Mouse (Mus musculus) hindbrain, embryonic 14.5 days (tissue): Measurements from ENCODE around the gene Zfp827. TPM values are rescaled to one million over a fixed set of nuclear protein-coding genes. Genes with fewer than 3 reads are reported as not detected.

ENCODE experiments used
- ATAC-seq: fragments of 200-750 bp; cut with Nextera tagmentation; 2 replicates; pipeline ENCODE4 v1.8.0; 2017; ENCODE audit warnings: moderate number of reproducible peaks, mild to moderate bottlenecking, moderate TSS enrichment, moderate library complexity; ENCODE audit not compliant: low FRiP score
- DNase-seq: peaks from one replicate; pipeline ENCODE4 v3.0.0-alpha.2; 2015; ENCODE audit warnings: low spot score
- H3K27ac ChIP-seq: fragments of 300-500 bp; sonication (generic); 2 replicates; pipeline ENCODE4 v1.5.1; 2014; ENCODE audit warnings: mild to moderate bottlenecking, moderate library complexity
- H3K27me3 ChIP-seq: fragments of 300-500 bp; sonication (generic); 2 replicates; pipeline ENCODE4 v1.6.1; 2014; ENCODE audit warnings: mild to moderate bottlenecking, low read length, mixed read lengths; ENCODE audit not compliant: control insufficient read depth, insufficient read depth
- H3K36me3 ChIP-seq: fragments of 300-500 bp; sonication (generic); replicated peaks from 2 replicates; pipeline ENCODE4 v1.6.1; 2014; ENCODE audit not compliant: control insufficient read depth, insufficient read depth
- H3K4me1 ChIP-seq: fragments of 300-500 bp; sonication (generic); replicated peaks from 2 replicates; pipeline ENCODE4 v1.6.1; 2014; ENCODE audit warnings: antibody characterized with exemption, low read length, mixed read lengths; ENCODE audit not compliant: control insufficient read depth, insufficient read depth
- H3K4me2 ChIP-seq: fragments of 300-500 bp; sonication (generic); replicated peaks from 2 replicates; pipeline ENCODE4 v1.6.1; 2014; ENCODE audit warnings: mild to moderate bottlenecking, moderate library complexity
- H3K4me3 ChIP-seq: fragments of 300-500 bp; sonication (generic); replicated peaks from 2 replicates; pipeline ENCODE4 v1.5.1; 2014; ENCODE audit warnings: mild to moderate bottlenecking, low read length
- H3K9ac ChIP-seq: fragments of 300-500 bp; sonication (generic); 2 replicates; pipeline ENCODE4 v1.6.1; 2014
- H3K9me3 ChIP-seq: fragments of 300-500 bp; sonication (generic); 2 replicates; pipeline ENCODE4 v1.6.1; 2016; ENCODE audit warnings: low read length; ENCODE audit not compliant: control insufficient read depth
- WGBS: fragments of 180-500 bp; shearing (Covaris S2); extraction: QIAGEN DNeasy Blood & Tissue Kit; methylation state at CpG from one replicate; pipeline ENCODE4 v1.1.7; 2014; 5-methylcytosine and 5-hydroxymethylcytosine counted together
- polyA plus RNA-seq: library from polyadenylated mRNA; unstranded; fragments of >200 nt; fragmentation: Nextera tagmentation; extraction: Ambion mirVana; gene quantifications from 2 replicates; pipeline ENCODE4 v1.2.1, GENCODE M21; 2014

Zfp827 gene
- polyA plus RNA-seq, 1 experiment from 2014 or later = 15.5 TPM

DNA sequence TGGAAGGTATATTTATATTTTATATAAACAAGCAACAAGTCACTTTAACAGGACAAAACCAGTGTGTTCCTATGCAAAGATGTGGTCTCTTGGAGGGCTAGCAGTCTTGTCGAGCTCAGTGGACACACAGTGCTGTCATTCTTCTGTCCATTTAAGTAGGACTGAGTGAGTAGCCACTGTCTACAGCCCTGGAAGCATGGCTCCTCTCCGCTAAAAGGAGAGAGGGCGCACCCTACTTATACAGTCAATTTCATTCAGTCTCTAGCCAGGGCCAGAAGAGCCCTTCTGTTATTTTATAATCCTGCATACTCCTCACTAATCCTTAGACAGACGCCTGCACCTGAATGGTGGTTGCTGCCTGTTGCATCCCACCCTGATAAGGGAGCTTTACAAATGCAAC is 74.5 kb downstream of the Zfp827 start:
- Histone ChIP-seq H3K4me1 (no peaks in the 10 kb centered on the region; the same call in 1 of the 2 replicates), H3K4me2 (no peak overlapping the region), H3K27ac (no peak overlapping the region), H3K9ac (no peak overlapping the region), H3K4me3 (no peak overlapping the region), H3K36me3 (no peaks in the 10 kb centered on the region), H3K9me3 (no peaks in the 10 kb centered on the region), H3K27me3 (no peaks in the 10 kb centered on the region)
- WGBS = 78% methylated on average over 4 of the region's 4 CpGs
- DNase-seq = no peak
- ATAC-seq = 0 out of 2 replicates have a peak, but pooled peaks have one; percentile 12

DNA sequence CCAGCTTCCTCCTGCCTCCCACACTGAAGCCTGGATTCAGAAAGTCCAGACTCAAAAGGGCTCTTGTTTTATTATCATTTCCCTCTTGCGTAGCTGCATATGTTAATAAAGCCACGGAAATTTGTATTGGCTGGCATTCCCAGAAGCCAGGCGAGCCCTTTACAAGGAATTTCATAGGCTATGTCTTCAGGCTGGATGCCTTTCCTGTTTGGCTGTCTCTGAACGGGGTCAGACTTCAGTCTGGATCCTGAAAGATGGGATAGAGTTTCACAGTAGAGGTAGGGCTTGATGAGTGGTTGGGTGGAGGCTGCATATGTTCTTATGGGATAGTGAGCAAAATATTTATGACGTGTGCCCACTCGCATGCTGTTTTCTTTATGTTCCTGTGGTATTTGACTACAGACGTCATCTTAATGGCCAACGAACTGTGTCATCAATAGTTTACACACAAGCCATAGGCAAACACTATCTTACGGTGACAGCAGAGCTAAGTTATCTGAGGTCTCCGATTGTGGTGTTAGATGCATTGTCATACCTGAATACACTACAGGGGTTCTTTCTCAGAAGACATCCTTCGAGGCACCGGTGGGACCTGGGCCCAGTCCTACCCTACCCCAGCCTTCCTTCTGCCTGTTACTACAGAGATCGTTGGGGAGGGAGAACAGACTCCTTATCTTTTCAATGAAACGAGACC is 75.1 kb downstream of the Zfp827 start:
- 82% methylated on average over 14 of the region's 14 CpGs for WGBS
- ATAC-seq (no peak), DNase-seq (no peak)
- H3K36me3 ChIP-seq = no peaks in the 10 kb centered on the region
- H3K9ac ChIP-seq = no peak overlapping the region
- H3K27ac ChIP-seq = no peak overlapping the region
- no peak overlapping the region for H3K4me2 ChIP-seq
- no peaks in the 10 kb centered on the region; the same call in 1 of the 2 replicates for H3K4me1 ChIP-seq
- no peak overlapping the region for H3K4me3 ChIP-seq
- H3K9me3 ChIP-seq = no peaks in the 10 kb centered on the region
- no peaks in the 10 kb centered on the region for H3K27me3 ChIP-seq

DNA sequence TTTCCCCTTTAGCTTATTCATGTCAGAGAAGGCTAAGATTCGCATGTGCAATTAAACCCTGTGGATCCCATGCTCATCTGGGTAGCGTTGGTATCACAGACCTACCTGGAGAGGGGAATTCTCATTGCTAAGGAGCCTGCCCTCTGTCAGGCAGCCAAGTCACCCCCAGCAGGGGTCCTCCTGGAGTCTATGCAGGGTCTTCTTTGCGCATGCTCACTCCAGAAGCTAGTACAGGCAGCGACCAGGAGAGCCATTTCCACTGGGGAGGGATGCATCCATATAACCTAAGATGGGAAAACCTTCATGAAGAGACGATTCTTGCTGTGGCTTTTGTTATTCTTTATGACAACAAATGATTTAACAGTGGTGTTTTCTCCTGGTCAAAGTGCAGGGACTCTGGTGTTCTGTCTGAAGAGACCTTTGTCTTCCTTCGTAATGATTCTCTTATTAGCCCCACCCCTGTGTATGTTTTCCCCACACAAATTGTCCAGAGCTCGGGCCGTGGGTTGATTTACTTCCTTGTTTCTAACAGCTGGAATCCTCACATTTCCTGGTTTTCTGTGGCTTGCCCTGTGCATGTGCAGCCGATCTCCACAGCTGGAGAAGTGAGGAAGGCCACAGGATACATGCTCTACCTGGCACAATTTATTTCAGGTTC is 75.8 kb downstream of the Zfp827 start:
- Histone ChIP-seq H3K4me1 (no peaks in the 10 kb centered on the region; the same call in 1 of the 2 replicates), H3K27ac (no peak overlapping the region), H3K27me3 (no peaks in the 10 kb centered on the region), H3K4me3 (no peak overlapping the region), H3K36me3 (no peaks in the 10 kb centered on the region), H3K4me2 (no peak overlapping the region), H3K9me3 (no peaks in the 10 kb centered on the region), H3K9ac (no peak overlapping the region)
- ATAC-seq = no peak
- 74% methylated on average over 9 of the region's 9 CpGs for WGBS
- DNase-seq = no peak

DNA sequence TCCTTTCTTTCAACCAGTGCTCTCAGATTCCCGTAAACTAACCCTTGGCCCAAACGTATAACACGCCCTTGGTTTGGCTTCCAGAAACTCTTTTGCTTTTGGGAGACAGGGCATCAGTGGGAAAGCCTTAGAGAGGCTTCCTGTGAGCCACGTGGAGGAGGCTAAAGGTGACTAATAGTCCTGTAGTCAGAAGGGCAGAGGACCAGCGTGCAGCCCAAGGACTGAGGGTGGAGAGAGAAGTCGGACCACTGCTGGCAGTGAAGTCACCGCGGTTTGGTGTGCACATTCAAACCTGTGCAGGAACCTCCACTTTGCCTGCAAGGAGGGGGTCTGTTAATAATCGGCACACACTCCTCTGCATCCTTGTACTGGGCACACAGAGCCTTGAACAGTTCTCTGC is 76.4 kb downstream of the Zfp827 start:
- Histone ChIP-seq H3K27me3 (no peaks in the 10 kb centered on the region), H3K4me3 (no peak overlapping the region), H3K9me3 (no peaks in the 10 kb centered on the region), H3K4me1 (no peaks in the 10 kb centered on the region; the same call in 1 of the 2 replicates), H3K9ac (no peak overlapping the region), H3K36me3 (no peaks in the 10 kb centered on the region), H3K4me2 (no peak overlapping the region), H3K27ac (no peak overlapping the region)
- ATAC-seq (no peak), DNase-seq (no peak)
- WGBS = 86% methylated on average over 9 of the region's 9 CpGs

DNA sequence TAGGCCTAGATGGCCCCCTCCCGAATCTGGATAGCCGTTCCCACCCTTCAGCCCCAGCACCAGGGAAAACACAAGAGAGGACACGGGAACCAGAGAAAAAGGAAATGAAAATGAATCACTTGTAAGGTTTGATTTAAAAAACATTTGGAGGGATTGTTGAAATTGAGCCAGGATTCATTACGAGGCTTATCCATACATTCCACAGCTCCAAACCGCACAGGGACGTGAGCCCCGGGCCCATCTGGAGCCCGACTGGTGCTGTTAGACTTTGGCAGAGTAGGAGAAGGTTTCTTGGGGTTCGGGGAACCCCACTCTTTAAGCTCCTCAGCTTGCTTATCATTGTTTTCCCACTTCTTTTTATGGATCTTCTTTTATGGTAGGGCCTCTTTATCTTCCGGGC is 76.9 kb downstream of the Zfp827 start:
- no peaks in the 10 kb centered on the region; the same call in 1 of the 2 replicates for H3K4me1 ChIP-seq
- DNase-seq = no peak
- no peak overlapping the region for H3K4me2 ChIP-seq

DNA sequence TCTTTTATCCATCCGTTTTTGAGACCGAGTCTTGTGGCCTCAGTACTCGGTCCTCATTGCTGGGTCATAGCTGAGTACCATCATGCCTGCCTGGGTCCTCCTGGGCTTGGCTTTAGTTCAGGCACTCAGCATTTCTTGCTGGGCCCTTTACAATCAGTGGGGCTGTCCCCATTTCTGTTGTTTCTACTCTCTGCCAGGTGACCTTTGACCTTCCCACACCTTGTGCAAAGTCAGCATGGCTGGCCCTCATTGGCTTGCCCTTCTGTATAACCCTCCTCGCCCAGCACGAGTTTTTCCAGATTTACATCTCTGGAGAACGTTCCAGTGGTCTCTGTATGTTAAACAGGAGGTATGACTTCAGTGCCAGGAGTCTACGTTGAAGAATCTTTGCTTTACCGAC is 83.2 kb downstream of the Zfp827 start:
- ATAC-seq = no peak
- no peak for DNase-seq
- H3K27ac ChIP-seq = no peak overlapping the region
- no peak overlapping the region for H3K4me2 ChIP-seq
- H3K27me3 ChIP-seq = no peaks in the 10 kb centered on the region
- WGBS = 88% methylated on average over 8 of the region's 8 CpGs
- H3K4me1 ChIP-seq = no peaks in the 10 kb centered on the region
- peaks cover 6% of the 10 kb centered on the region; the same call in 1 of the 2 replicates for H3K36me3 ChIP-seq
- no peak overlapping the region for H3K4me3 ChIP-seq
- H3K9me3 ChIP-seq = no peaks in the 10 kb centered on the region
- H3K9ac ChIP-seq = no peak overlapping the region

More for the DNA sequence above, 76.9 kb downstream of the Zfp827 start:
- H3K4me3 ChIP-seq = no peak overlapping the region
- ATAC-seq = no peak
- WGBS = 75% methylated on average over 10 of the region's 10 CpGs
- H3K27ac ChIP-seq = no peak overlapping the region
- H3K9ac ChIP-seq = no peak overlapping the region
- no peaks in the 10 kb centered on the region for H3K27me3 ChIP-seq
- H3K9me3 ChIP-seq = no peaks in the 10 kb centered on the region
- no peaks in the 10 kb centered on the region for H3K36me3 ChIP-seq

DNA sequence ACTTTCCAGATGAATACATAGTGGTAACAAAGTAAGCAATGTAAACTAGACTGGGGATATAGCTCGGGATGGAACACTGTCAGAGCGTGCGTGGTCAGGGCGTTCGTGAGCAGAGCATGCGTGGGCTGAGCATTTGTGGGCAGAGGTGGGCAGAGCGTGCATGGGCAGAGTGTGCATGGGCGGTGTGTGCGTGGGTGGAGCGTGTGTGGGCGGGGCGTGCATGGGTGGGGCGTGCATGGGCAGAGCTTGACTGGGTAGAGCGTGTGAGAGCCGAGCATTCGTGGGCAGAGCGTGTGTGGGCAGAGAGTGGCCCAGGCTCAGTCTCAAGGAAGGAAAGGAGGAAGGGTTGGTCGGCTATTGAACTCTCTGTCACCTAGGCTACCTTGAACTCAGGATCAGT is 84.2 kb downstream of the Zfp827 start:
- 96% methylated on average over 18 of the region's 18 CpGs for WGBS

DNA sequence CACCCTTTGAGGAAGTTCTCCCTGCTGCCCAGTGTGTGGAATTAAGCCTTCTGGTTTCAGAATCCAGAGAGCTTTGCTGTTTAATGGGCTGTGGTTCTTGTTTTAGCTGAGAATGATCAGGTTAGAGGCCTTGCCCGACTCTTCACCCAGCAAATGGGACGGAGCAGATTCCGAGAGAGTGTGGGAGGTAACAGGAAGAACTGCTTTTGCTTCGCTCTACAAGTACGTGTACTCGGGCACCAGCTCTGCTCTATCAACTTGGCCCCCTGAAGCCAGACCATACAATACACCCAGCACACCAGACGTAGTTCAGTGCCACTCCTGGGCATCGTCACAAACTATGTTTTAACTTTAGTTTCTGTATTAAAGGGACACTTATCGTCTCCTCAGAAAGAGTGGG is 85.3 kb downstream of the Zfp827 start:
- H3K9me3 ChIP-seq = no peaks in the 10 kb centered on the region
- no peak for DNase-seq
- H3K27me3 ChIP-seq = no peaks in the 10 kb centered on the region
- ATAC-seq = no peak
- peaks cover 11% of the 10 kb centered on the region; the same call in 1 of the 2 replicates for H3K36me3 ChIP-seq
- no peaks in the 10 kb centered on the region for H3K4me1 ChIP-seq
- no peak overlapping the region for H3K9ac ChIP-seq
- H3K4me2 ChIP-seq = no peak overlapping the region
- 93% methylated on average over 9 of the region's 9 CpGs for WGBS
- H3K27ac ChIP-seq = no peak overlapping the region
- no peak overlapping the region for H3K4me3 ChIP-seq

More for the DNA sequence above, 84.2 kb downstream of the Zfp827 start:
- ATAC-seq = no peak
- Histone ChIP-seq H3K9me3 (no peaks in the 10 kb centered on the region), H3K36me3 (peaks cover 6% of the 10 kb centered on the region; the same call in 1 of the 2 replicates), H3K27me3 (no peaks in the 10 kb centered on the region), H3K4me3 (no peak overlapping the region), H3K9ac (no peak overlapping the region), H3K4me1 (no peaks in the 10 kb centered on the region), H3K27ac (no peak overlapping the region), H3K4me2 (no peak overlapping the region)
- DNase-seq = no peak

DNA sequence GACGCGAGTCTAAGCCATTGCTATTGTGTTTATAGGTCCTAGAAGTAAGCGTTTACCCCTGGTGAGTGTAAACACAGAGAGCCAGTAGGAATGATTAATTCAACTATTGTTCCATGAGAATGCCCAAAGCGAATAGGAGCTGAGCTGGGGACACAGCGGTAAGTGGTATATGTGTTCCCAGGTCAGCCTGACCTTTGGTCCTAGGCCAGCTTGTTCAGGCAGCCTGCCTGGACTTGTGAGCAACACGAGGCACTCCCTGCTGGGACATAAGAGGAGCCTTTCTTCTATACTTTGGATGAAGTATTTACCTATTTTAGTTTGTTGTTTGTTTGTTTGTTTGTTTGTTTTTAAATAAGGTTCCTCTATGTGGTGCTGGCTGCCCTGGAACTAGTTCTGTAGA is 86.3 kb downstream of the Zfp827 start:
- no peak for ATAC-seq

More for the DNA sequence above, 86.3 kb downstream of the Zfp827 start:
- WGBS = 56% methylated on average over 6 of the region's 6 CpGs
- H3K27me3 ChIP-seq = no peaks in the 10 kb centered on the region
- H3K9me3 ChIP-seq = no peaks in the 10 kb centered on the region
- no peaks in the 10 kb centered on the region for H3K4me1 ChIP-seq
- no peak overlapping the region for H3K27ac ChIP-seq
- no peak for DNase-seq
- no peak overlapping the region for H3K9ac ChIP-seq
- H3K36me3 ChIP-seq = peaks cover 20% of the 10 kb centered on the region; the same call in 1 of the 2 replicates
- no peak overlapping the region for H3K4me2 ChIP-seq
- no peak overlapping the region for H3K4me3 ChIP-seq
